Mouse (Mus musculus) embryonic fibroblast, embryonic 13.5 days (primary cell): Measurements from ENCODE around the gene Sphk1. TPM values are rescaled to one million over a fixed set of nuclear protein-coding genes. Genes with fewer than 3 reads are reported as not detected.

Experiments used
- H3K27ac ChIP-seq: 2 replicates; pipeline ENCODE4 v1.5.1; 2012; ENCODE audit warnings: low read length, control low read depth, inconsistent platforms; ENCODE audit not compliant: insufficient read depth
- H3K4me1 ChIP-seq: 2 replicates; pipeline ENCODE4 v1.6.1; 2011; ENCODE audit warnings: low read length; ENCODE audit not compliant: control insufficient read depth, insufficient read depth
- H3K4me3 ChIP-seq: 2 replicates; pipeline ENCODE4 v1.5.1; 2011; ENCODE audit warnings: mild to moderate bottlenecking, control low read depth, low read length; ENCODE audit not compliant: insufficient read depth
- CTCF ChIP-seq: IDR thresholded peaks from 2 replicates; pipeline ENCODE4 v1.5.1; 2011; ENCODE audit warnings: mild to moderate bottlenecking, control low read depth, low read length, moderate library complexity, borderline replicate concordance; ENCODE audit not compliant: insufficient read depth
- POLR2A ChIP-seq: IDR thresholded peaks from 2 replicates; pipeline ENCODE4 v1.6.1; 2011; ENCODE audit warnings: low read depth, mild to moderate bottlenecking, control low read depth, low read length, moderate library complexity
- polyA plus RNA-seq: library from polyadenylated mRNA; stranded (reverse); fragments of >200 nt; gene quantifications from 2 replicates; pipeline ENCODE4 v1.2.4, GENCODE M21; 2011; ENCODE audit warnings: low read depth; ENCODE audit not compliant: missing spikeins, insufficient read length

The Sphk1 gene
- polyA plus RNA-seq, 1 experiment = 8.7 TPM

DNA sequence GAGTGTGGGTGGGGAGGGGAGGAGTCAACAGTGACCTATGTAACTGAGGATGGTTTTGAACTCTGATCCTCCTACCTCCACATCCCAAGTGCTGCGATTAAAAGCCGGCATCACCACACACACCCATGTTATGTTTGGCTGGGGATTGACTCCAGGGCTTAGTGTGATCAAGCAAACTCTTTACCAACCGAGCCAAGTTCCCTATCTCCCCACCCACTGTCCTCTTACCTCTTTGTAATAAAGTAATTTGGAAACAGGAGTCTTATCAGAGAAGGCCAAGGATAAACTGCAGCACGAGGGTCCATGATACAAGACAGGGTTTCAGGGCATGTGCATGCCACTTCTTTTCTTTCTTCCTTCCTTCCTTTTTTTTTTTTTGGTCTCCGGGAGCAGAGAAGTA lies 37.5 kb upstream of the Sphk1 start:
- H3K4me1 ChIP-seq = 0 out of 2 replicates have a peak, but pooled peaks cover 2% of the 10 kb centered on the region
- TF ChIP-seq CTCF = no peak
- no peak for TF ChIP-seq POLR2A
- H3K27ac ChIP-seq = no peak overlapping the region
- no peak overlapping the region for H3K4me3 ChIP-seq

GRCm38 (mm10) chr11:116493795-116494252 lies 36.9 kb upstream of the Sphk1 start, which contains the start of gene Prpsap1:
Gene Prpsap1, minus strand, starts transcription at chr11:116494202.
- TF ChIP-seq CTCF (peak; percentile 37; the same call in 1 of the 2 replicates), POLR2A (no peak)
- H3K4me1 ChIP-seq = 0 out of 2 replicates have a peak, but pooled peaks cover 2% of the 10 kb centered on the region
- H3K27ac ChIP-seq = no peak within 1 kb of the TSS
- no peak within 1 kb of the TSS for H3K4me3 ChIP-seq

DNA sequence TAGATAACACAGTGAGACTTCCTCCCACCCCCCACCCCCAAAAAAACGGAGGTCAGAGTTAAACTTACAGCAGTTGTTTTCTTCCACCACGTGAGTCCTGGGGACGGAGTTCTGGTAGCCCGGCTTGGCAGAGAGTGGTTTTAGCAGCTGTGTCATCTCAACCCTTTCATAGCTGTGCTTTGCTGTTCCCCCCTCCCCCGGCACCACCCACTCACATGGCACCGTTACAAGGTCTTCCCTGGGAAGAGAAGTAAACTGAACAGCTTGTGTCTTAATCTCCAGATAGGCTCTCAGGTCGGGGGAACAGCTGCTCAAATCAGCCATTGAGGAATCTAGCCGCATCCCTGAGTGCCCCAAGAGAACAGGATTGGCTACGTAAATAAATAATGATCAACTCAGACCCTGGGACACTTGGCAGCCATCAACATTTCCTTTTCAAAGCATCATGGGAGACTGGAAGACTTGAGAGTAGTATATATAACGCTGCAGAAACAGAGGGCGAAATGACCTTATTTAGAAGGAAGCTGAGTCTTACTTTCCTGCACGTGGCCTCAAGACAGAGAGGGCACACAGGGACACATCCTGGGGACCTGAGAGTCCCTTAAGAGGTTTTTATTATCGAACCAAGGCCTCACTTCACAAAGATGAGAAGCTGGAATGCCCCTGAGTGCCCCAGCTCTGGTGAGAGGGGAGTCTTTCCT lies 36.1 kb upstream of the Sphk1 start:
- H3K27ac ChIP-seq = no peak overlapping the region
- 0 out of 2 replicates have a peak, but pooled peaks cover 2% of the 10 kb centered on the region for H3K4me1 ChIP-seq
- no peak overlapping the region for H3K4me3 ChIP-seq
- no peak for TF ChIP-seq POLR2A
- TF ChIP-seq CTCF = no peak

GRCm38 (mm10) chr11:116497313-116497712 lies 33.4 kb upstream of the Sphk1 start:
- TF ChIP-seq CTCF = no peak
- no peak for TF ChIP-seq POLR2A
- no peaks in the 10 kb centered on the region for H3K4me1 ChIP-seq
- no peak overlapping the region for H3K4me3 ChIP-seq
- H3K27ac ChIP-seq = no peak overlapping the region

DNA sequence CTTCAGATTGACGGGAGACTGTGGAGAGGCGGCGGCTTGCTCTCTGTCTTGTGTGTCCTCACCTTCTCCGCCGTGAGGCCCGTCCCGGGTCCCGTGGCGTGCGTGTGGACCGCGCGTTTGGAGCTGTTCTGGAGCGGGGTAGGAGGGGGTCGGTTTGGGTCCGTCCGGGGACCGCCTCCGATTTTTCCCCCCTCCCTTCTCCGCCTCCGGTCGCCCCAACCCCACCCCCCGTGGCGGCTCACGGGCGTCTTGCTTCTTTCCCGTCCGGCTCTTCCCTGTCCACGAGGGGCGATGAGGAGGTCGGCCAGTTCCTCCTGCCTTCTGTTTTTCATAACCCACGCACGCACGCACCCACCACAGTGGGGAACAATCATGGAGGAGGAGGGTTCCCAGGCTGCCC lies 32.1 kb upstream of the Sphk1 start:
- no peak overlapping the region for H3K4me3 ChIP-seq
- TF ChIP-seq POLR2A = no peak
- no peak for TF ChIP-seq CTCF
- no peaks in the 10 kb centered on the region for H3K4me1 ChIP-seq
- no peak overlapping the region for H3K27ac ChIP-seq

DNA sequence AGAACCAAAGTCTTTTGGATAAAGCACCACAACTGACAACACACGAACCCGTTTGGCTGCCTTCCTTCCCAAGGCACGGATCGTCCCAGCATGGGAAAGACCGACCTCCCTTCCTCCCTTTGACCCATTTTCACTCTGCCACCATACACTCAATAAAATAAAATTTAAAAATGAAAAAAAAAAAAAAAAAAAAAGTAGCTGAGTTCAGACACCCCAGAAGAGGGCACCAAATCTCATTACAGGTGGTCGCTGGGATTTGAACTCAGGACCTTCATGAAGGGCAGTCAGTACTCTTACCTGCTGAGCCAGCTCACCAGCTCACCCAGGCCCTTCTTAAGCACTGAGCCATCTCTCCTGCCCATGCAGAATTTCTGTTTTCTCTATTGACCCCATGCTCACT lies 31.7 kb upstream of the Sphk1 start:
- TF ChIP-seq CTCF = no peak

DNA sequence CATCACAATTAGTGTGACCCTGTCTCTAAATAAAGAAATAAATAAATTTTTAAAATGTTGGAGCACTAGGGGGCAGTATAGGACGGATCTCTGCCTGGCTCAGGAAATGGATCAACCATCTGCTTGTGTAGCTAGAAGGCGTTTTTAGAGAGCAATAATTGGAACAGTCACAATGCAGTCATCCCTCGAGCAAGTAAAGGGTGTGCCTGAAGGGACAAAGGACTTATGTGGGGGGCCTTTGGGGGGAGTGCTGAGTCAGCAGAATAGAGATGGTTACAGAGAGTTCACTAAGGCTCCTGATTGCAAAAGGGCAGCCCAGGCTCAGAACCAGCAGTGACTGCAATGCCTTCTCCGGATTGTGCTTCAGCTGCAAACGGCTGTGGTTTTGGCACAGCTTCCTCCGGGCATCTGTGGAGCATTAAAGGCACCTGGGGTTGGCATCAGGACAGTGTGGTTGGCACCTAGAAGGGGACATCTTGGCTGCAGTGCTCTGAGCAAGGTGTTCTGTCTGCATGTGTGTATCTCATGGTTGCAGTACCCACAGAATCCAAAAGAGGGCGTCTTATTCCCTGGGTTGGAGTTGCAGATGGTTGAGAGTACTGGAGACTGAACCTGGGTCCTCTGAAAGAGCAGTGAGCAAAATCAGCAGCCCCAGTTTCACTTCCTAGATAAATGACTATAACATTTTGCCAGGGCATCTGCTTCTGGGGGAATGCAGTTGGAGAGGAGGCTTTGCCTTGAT lies 29.5 kb upstream of the Sphk1 start:
- Histone ChIP-seq H3K27ac (no peak overlapping the region), H3K4me3 (no peak overlapping the region), H3K4me1 (no peaks in the 10 kb centered on the region)
- TF ChIP-seq POLR2A (no peak), CTCF (no peak)

More for the DNA sequence above, 31.7 kb upstream of the Sphk1 start:
- Histone ChIP-seq H3K27ac (no peak overlapping the region), H3K4me1 (no peaks in the 10 kb centered on the region), H3K4me3 (no peak overlapping the region)

DNA sequence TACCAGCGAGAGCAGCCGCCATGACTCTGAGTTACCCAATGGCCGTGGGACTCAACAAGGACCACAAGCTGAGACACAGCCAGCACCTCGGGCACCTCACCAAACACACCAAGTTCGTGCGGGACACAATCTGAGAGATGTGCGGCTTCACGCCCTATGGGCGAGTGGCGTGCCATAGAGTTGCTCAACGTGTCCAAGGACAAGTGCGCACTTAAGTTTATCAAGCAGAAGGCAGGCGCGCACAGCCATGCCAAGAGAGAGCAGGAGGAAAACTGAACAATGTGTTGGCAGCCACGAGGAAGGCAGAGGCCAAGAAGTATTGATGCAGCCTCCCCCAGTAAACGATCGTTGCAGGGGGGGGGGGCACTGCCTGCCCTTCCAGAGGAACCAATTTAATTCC lies 26.2 kb upstream of the Sphk1 start:
- H3K27ac ChIP-seq = no peak overlapping the region
- no peak overlapping the region for H3K4me3 ChIP-seq
- no peak for TF ChIP-seq POLR2A
- TF ChIP-seq CTCF = no peak
- H3K4me1 ChIP-seq = no peaks in the 10 kb centered on the region

DNA sequence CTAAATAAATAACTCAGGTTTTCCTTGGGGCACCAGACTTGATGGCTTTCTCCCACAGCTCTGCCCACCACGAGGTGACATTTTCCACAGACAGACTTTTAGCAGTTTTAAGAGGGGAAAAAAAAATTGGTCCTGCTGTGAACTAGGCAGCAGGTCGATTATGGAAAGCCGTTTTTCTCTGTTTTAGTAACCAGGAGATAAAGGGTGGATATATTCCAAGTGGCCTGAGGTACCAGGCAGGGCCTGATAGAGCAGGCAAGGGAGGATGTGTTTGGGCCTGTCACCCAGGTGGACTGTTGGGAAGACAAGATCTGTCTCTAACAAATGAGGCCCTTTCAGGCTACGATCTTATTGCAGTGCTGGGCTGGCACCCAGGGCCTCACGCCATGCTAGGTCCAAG lies 25.2 kb upstream of the Sphk1 start:
- H3K4me1 ChIP-seq = no peaks in the 10 kb centered on the region
- TF ChIP-seq POLR2A (no peak), CTCF (no peak)
- H3K27ac ChIP-seq = no peak overlapping the region
- no peak overlapping the region for H3K4me3 ChIP-seq

GRCm38 (mm10) chr11:116506151-116506875 lies 24.4 kb upstream of the Sphk1 start:
- H3K27ac ChIP-seq = no peak overlapping the region
- TF ChIP-seq CTCF (no peak), POLR2A (no peak)
- no peaks in the 10 kb centered on the region for H3K4me1 ChIP-seq
- H3K4me3 ChIP-seq = no peak overlapping the region
